Mouse (Mus musculus) embryo, embryonic 11 days (tissue): ENCODE results near the gene Nodal.
"Not testable (repeated sequence)": the region's sequence is repeated elsewhere in the genome, so short reads cannot be mapped to it uniquely, and the experiment has no call there.

Source experiments
- DNase-seq: peaks from one replicate; pipeline ENCODE4 v3.0.0-alpha.2; 2015

The Nodal gene

DNA sequence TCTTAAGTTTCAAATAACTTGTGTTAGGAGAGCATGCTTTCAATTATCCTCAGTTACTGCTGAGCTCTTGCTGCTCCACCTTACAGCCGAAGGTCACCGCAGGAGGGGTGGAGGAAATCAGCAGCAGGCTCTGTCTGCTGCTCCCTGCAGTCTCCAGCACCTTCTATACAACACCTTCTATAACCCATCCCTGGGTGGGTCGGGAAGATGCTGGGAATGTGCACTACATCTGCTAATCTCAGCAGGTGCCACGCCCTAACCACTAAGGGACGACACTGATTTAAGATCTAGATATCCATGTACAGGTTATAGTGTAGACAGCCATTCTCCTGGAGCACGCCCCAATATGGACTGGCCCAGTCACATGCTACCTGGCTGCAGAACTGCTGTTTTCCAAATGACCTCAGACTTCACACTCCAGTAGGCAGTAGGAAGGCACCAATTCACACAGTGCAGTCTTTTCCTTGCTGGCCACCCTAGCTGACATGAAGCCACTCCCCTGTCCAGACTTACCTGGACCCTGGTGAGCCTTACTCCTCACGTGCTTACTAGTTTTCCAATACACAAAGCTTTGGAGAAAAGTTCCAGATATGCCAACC lies 22.5 kb downstream of the Nodal start:
- DNase-seq, result no peak

DNA sequence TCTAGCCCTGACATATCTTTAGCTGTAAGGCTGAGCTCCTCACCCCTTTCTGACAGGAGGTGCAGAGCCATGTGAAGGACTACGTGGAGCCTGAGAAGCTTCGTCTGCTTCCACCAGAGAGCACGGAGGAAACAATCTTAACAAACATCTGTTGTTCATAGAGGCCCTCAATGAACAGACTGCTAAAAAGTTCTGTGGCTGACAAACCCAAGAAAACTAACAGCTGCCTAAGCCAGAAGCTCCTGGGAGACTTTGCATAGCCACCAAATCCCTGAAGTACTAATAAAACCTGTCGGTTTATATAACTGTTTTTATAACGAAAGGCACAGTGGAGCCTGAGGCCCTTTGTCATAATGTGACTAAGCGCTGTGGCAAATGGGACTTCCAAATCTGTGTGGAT lies 25.7 kb downstream of the Nodal start:
- DNase-seq, result no peak

DNA sequence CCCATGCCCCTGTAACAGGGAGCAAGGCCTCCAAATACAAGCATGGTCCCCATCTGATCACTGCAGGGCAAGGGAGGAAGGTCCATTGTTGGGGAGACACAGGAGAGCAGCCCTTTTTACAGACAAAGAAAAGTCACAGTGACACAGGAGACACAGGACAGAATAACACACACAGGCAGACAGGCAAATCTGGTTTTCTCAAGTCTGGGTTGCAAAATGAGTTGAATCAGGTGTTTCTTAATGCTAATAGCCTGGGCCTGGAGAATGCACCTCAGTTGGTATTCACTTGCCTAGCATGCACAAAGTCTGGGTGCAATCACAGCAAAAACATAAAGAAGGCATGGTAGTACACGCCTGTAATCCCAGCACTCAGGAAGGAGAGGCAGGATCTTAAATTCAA lies 26.1 kb downstream of the Nodal start:
- no peak for DNase-seq

DNA sequence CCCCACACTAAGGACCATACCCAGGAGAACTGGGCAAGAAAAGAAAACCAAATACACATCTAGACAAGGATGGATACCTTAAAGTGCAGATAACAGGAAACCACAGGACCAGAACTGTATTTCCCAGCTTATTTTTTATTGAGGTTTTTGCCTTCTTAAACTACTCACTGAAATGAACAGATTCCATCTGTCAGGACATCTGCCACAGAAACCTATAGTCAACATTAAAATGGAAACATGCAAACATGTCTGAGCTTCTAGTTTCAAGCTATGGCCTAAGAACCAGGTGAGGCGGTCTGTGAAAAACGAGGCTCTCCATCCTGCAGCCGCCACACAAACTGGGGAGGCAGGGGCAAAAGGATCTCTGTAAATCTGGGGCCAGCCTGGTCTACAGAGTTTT lies 27.2 kb downstream of the Nodal start:
- no peak for DNase-seq

DNA sequence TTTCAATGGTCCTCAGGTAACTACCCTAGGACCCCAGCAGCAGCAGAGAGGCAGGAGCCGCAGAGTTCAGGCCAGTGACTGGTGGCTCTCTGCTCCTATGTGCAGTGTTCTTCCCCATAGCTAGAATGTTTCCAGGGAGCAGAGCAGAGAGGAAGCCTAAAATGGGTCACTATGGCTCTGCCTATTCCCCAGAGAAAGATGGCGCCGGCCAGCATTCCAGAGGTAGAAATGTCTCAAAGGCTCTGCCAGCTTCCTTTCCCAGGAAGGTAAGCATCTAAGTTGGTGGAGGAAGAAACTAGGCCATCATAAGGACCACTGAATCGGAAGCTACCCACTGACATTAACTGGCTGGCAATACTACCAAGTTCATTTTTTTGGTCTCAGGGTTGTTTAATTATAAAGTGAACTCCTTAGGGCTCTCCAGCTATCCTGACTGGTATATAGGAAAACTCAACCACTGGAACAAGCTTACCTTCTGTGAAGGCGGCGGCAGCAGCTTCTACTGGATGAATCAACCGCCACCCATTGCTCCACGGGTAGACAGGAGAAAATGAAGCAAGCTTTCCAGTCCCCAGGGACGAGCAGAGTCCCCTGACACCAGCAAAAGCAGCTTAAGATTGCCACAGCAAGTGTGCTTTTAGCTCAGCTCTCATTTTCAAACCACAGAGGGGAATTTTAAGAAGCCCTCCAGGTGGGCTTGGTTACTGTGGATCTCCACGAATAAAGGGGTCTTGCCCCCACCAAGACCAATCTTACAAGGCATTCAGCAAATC lies 30.0 kb downstream of the Nodal start:
- no peak for DNase-seq

DNA sequence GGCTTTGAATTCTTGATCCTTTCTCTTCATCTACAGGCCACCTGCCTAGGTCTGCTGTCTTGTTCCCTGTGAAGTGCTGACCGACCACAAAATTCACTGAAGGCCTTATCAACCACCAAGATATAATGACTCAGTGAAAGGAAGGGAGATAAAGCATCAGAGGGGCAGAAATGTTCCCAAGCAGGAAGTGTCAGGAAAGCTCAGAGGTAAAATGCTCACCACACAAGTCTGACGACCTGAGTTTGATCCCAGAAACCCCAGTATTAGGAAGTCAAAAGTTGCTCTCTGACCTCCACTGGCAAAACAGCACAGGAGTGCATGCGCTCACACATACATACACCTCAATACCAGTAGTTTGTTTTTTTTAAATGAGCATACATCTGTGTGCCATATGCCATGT lies 31.1 kb downstream of the Nodal start:
- no peak for DNase-seq

DNA sequence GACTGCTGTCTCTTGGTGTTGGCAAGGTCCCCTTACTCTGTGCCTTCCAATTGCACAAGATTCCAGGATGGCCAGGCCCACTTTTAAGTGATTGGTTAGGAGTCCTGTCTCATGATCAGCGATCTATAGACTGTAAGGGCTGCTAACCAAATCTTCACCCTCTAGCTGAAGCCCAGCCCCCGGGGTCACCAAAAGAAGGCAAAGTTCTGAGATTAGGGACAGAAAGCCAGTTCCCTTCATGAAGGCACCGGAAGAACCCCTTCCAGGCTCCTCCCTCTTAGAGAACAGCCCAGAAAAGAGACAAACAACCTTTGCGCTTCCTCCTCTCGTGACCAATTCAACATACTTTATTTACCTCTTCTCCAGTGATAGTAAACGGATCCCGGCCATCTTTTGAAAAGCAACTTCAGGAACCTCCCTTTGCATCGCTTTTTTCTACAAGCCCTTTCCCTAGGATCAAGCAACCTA lies 33.7 kb downstream of the Nodal start:
- peak; percentile 30 for DNase-seq

DNA sequence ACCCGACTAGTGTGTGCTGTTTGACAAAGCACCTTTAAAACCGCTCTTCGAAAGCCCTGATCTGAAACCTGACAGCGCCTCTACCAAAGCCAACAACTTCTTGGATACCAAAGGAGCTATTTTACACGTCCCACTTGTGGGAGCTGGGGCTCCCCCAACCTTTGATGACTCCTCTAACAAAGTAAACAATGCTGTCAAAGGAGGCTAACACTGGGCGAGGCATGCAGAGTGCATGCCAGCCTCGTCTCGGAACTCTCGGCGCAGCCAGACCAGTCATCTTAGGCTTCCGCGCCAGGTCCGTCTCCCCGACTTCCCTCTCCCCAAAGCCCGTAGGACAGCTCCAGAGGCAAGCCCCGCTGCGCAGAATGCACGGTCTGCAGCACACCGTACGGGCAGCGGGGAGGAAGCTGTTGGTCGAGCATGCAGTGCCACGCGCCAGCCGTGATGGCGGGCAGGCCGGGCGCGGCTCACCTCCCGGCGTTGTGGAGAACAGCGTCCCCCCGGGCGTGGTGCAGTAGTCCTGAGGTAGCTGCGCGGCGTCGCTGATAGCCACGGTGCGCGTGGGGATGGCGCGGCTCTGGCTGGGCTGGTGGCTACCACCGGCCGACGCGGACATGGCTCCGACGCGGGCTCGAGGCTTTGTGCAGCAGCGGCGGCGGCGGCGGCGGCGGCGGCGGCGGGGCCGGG lies 34.3 kb downstream of the Nodal start:
- DNase-seq, result no peak

DNA sequence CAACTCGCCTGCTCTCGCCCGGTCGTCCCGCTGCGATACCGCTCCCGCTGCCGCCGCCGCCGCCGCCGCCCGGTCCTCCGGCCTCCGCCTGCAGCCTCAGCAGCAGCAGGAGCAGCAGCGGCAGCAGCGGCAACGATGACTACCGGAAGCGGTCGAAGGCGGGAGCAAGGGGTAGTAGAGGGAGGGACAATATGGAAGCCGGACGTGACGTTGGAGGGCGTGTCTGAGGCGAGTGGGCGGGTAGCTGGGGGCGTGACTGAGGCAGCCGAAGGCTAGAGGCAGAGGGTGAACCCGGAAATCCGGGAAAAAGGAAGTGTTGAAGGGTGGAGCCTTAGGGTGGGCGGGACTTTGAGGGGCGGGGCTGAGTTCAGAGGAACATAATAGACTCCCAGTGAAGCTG lies 34.9 kb downstream of the Nodal start, which contains the start of gene Eif4ebp2:
TSS of gene Eif4ebp2 (minus strand) at position 17 of the 400 bp plus-strand sequence.
- peak; percentile 97 for DNase-seq

DNA sequence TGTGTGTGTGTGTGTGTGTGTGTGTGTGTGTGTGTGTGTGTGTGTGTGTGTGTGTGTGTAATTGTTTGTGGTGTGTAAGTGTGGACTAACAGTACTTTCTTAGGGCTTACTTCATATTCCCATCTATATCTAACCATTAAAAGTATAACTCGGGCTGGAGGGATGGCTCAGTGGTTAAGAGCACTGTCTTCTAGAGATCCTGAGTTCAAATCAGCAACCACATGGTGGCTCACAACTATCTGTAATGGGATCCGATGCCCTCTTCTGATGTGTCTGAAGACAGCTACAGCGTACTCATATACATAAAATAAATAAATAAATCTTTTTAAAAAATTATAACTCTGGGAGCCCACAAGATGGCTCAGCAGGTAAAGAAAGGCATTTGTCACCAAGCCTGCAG lies 35.4 kb downstream of the Nodal start:
- not testable (repeated sequence) for DNase-seq

DNA sequence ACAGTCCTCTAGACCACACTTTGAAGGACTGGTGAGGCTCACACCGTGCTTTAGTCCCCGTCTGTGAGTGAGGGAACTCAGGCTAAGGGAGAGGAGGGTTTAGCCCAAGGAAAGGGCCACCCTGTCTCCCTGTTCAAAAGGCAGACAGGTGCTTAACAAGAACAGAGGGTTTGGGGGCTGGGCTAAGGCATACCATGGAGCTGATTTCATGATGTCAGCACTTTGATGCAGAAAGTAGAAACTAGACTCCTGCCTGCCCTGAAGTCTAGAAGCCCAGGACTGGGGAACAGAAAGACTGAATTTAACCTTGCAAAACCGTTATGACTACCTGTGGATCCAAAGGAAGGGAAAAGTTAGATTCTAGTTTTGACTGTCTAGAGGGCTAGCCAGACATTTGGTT lies 39.4 kb downstream of the Nodal start:
- DNase-seq, result no peak

DNA sequence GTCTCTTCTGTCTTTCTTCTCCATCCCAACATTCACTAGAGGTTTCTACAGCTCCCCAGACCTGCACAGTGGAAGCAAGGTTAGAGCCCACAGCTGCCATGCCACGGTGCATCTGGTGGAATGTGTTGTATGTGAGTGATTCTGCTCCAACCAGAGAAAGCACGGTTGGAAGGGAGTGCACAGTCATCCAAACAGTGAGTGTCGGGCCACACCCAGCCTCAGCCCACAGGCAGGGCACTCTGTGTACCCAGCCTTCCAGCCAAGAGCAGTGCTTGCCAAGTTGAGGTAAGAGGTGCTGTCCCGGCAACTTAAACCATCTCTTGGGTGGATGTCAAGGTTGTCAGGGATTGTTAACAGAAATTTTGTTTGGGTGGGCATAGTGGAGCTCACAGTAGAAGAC lies 47.2 kb downstream of the Nodal start:
- no peak for DNase-seq

DNA sequence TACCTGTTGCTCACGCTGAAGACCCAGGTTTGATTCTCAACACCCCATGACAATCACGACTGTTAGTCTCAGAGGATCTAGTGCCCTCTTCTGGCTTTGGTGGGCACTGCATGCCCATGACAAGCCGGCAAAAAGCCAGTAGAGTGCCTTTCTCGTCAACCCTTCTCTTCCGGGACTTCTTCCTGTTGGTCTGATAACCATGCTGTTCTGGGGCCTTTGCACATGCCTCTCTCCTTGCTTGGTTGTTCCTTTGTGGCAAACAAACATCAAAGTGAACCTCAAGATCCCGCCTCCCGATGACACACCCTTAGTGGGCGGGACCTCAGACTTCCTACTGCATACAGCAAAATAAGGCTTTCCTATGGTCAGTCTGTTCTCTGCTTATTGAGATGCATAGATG lies 48.5 kb downstream of the Nodal start:
- no peak for DNase-seq

DNA sequence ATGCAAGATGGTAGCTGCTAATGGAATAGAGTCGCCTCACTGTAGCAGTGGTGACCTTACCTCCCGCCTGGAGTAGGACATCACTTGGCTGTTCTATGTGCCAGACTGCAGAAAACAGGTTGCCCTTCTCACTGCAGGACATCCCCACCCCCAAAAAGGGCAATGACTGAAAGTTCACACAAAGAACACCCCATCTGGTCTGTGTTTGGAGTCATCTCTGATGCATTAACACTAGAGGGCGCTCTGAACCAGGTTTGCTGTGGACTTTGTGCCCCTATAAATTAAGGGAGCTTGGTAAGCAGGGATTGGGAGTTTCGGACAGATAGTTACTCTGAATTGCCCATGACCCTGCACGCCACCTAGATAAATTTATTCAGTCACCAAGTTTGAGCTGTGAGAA lies 49.1 kb downstream of the Nodal start:
- DNase-seq, result peak; percentile 81

DNA sequence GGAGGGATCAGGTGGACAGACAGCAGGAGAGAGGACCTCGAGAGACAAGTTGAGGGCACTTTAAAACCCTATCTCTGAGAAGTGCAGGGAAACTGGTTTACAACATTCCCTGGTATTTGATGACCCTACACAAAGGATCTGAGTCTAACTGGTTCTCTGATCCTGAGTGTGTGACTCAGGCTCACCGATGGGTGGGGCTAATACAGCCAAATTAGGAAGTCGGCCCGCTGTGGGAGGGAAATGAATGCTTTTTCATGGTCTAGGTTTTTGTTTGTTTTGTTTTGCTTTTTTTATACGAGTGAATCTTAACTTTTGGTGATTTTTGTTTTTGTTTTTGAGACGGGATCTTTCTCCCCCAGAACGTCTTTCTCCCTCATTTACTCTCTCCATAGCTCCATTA lies 51.1 kb downstream of the Nodal start:
- DNase-seq, result no peak

DNA sequence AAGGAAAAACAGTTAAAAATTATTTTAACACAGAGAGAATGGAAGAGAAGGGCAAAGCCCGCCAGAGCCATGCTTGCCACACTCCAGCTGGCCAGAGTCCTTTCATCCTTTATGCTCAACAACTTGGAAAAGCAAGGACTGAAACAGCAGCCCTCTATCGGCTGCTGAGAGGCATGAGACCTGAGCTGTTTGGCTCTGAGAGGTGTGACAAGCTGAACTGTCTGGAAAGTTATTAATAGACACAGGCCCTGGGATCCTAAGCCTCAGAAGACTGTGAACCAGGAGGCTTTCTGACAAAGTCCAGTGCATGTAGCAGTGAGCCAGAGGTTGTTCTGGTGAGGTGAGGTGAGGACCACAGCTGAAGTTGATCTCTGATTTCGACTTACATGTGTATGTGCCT lies 55.9 kb downstream of the Nodal start:
- no peak for DNase-seq

DNA sequence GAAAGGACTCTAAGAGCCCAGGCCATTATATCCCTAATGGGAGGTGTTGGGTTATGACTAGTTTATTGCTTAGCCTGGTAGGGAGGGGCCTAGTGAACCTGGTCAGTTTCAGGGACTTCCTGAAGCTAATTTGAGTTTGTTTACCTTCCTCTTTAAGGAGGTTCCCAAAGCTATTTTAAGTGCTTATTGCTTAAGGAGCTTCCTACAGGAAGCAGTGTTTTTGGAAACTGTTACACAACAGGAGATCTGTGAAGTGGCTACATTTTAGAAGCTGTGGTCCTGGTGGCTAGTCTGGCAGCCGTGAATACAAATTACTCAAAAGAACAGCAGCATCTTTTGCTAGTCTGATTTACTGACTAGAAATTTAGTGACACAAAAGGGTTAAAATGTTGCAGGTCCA lies 56.6 kb downstream of the Nodal start:
- DNase-seq, result no peak
